Mouse (Mus musculus) erythroblast, adult 5-6 weeks (primary cell): ENCODE results near the gene Pi4ka. TPM values are rescaled to one million over a fixed set of nuclear protein-coding genes. Genes with fewer than 3 reads are reported as not detected.

Source experiments
- ATAC-seq: replicated peaks from 2 replicates; pipeline ENCODE4 v1.8.0; 2016; ENCODE audit warnings: moderate number of reproducible peaks, mild to moderate bottlenecking, moderate TSS enrichment, inconsistent platforms; ENCODE audit not compliant: poor library complexity, low FRiP score, severe bottlenecking
- total RNA-seq, 2 experiments: library from RNA; stranded (forward) in 1 of 2; stranded (reverse) in 1 of 2; fragments of 150-400 nt in 1 of 2; fragments of 200-764, 138-1000 nt in 1 of 2; gene quantifications; 2 replicates each; pipeline versions ENCODE4 v1.2.3 to v1.2.4; 2015 to 2017; ENCODE audit warnings: low replicate concordance in 2 of 2

Pi4ka gene
- total RNA-seq, 2 experiments from 2014 or later: 9.6 to 30.9 TPM

- ATAC-seq: no peak
Measured at GRCm38 (mm10) chr16:17277342-17278211, 128.5 kb downstream of the Pi4ka start.

- ATAC-seq: peak; percentile 93
Measured at GRCm38 (mm10) chr16:17276164-17277151, 129.7 kb downstream of the Pi4ka start.

GRCm38 (mm10) chr16:17275721-17276120 is 130.4 kb downstream of the Pi4ka start, which contains the start of gene Tmem191c:
Tmem191c (plus strand) TSS chr16:17276077.
- ATAC-seq: no peak

- ATAC-seq: no peak
Measured at GRCm38 (mm10) chr16:17271856-17272255, 134.3 kb downstream of the Pi4ka start.

- no peak for ATAC-seq
Measured at GRCm38 (mm10) chr16:17271124-17271523, 135.0 kb downstream of the Pi4ka start.

- ATAC-seq: no peak
Measured at GRCm38 (mm10) chr16:17269872-17270271, 136.2 kb downstream of the Pi4ka start.

- 0 out of 2 replicates have a peak, but pooled peaks have one; percentile 41 for ATAC-seq
Measured at GRCm38 (mm10) chr16:17267937-17268336, 138.2 kb downstream of the Pi4ka start.

GRCm38 (mm10) chr16:17266113-17266512 is 140.0 kb downstream of the Pi4ka start:
- ATAC-seq: no peak

GRCm38 (mm10) chr16:17261341-17261740 is 144.8 kb downstream of the Pi4ka start:
- ATAC-seq: no peak

- ATAC-seq: no peak
Measured at GRCm38 (mm10) chr16:17258917-17259316, 147.2 kb downstream of the Pi4ka start.

- no peak for ATAC-seq
Measured at GRCm38 (mm10) chr16:17257359-17257821, 148.7 kb downstream of the Pi4ka start.

- no peak for ATAC-seq
Measured at GRCm38 (mm10) chr16:17255270-17255669, 150.8 kb downstream of the Pi4ka start.

- no peak for ATAC-seq
Measured at GRCm38 (mm10) chr16:17254005-17254597, 152.0 kb downstream of the Pi4ka start.

GRCm38 (mm10) chr16:17252841-17253240 is 153.3 kb downstream of the Pi4ka start:
- no peak for ATAC-seq

GRCm38 (mm10) chr16:17252086-17252726 is 153.9 kb downstream of the Pi4ka start:
- no peak for ATAC-seq

GRCm38 (mm10) chr16:17251539-17251938 is 154.6 kb downstream of the Pi4ka start:
- no peak for ATAC-seq

GRCm38 (mm10) chr16:17249135-17249534 is 157.0 kb downstream of the Pi4ka start:
- ATAC-seq: no peak

GRCm38 (mm10) chr16:17247727-17248126 is 158.4 kb downstream of the Pi4ka start:
- ATAC-seq: no peak

GRCm38 (mm10) chr16:17244996-17245395 is 161.1 kb downstream of the Pi4ka start:
- ATAC-seq: no peak
